Mouse (Mus musculus): ENCODE measurements around the gene 1110017D15Rik. TPM values are rescaled to one million over a fixed set of nuclear protein-coding genes. Genes with fewer than 3 reads are reported as not detected.

1110017D15Rik gene
- polyA plus RNA-seq, 1 experiment from 2014 or later, result 0.37 TPM

- no peaks in the 10 kb centered on the region for H3K9me3 ChIP-seq (ENCODE audit: low read length)
- H3K4me3 ChIP-seq (ENCODE audit: low read length), result no peak overlapping the region
- peaks cover 27% of the 10 kb centered on the region for H3K4me1 ChIP-seq (ENCODE audit: insufficient read depth, low read length)
- no peak overlapping the region for H3K4me2 ChIP-seq (replicated peaks; ENCODE audit: low read depth, low read length)
- no peak overlapping the region for H3K27ac ChIP-seq (ENCODE audit: low read length)
- no peak for ATAC-seq (ENCODE audit: low FRiP score, low TSS enrichment)
- no peak overlapping the region for H3K9ac ChIP-seq (replicated peaks; ENCODE audit: low read length)
- no peaks in the 10 kb centered on the region for H3K36me3 ChIP-seq (ENCODE audit: insufficient read depth, low read length)
- peaks cover 39% of the 10 kb centered on the region for H3K27me3 ChIP-seq (ENCODE audit: insufficient read depth, low read length)
- 87% methylated on average over 11 of the region's 11 CpGs for WGBS
Observed at GRCm38 (mm10) chr4:41495850-41496249, 21.3 kb downstream of the 1110017D15Rik start.

- no peak for ATAC-seq (ENCODE audit: low FRiP score, low TSS enrichment)
- peak overlapping the region; percentile 7; the same call in 1 of the 2 replicates for H3K27ac ChIP-seq (ENCODE audit: low read length)
- H3K36me3 ChIP-seq (ENCODE audit: insufficient read depth, low read length), result no peaks in the 10 kb centered on the region
- 83% methylated on average over 4 of the region's 4 CpGs for WGBS
- H3K4me1 ChIP-seq (ENCODE audit: insufficient read depth, low read length), result peaks cover 27% of the 10 kb centered on the region
- H3K4me3 ChIP-seq (ENCODE audit: low read length), result no peak overlapping the region
- H3K27me3 ChIP-seq (ENCODE audit: insufficient read depth, low read length), result peaks cover 32% of the 10 kb centered on the region
- H3K9ac ChIP-seq (replicated peaks; ENCODE audit: low read length), result no peak overlapping the region
- H3K4me2 ChIP-seq (replicated peaks; ENCODE audit: low read depth, low read length), result no peak overlapping the region
- H3K9me3 ChIP-seq (ENCODE audit: low read length), result no peaks in the 10 kb centered on the region
Observed at GRCm38 (mm10) chr4:41495076-41495475, 22.1 kb downstream of the 1110017D15Rik start.

- Histone ChIP-seq H3K4me3 (ENCODE audit: low read length) (no peak overlapping the region), H3K27ac (ENCODE audit: low read length) (peak overlapping the region; percentile 68), H3K4me2 (replicated peaks; ENCODE audit: low read depth, low read length) (no peak overlapping the region), H3K36me3 (ENCODE audit: insufficient read depth, low read length) (no peaks in the 10 kb centered on the region), H3K9me3 (ENCODE audit: low read length) (no peaks in the 10 kb centered on the region), H3K4me1 (ENCODE audit: insufficient read depth, low read length) (peaks cover 26% of the 10 kb centered on the region), H3K9ac (replicated peaks; ENCODE audit: low read length) (no peak overlapping the region), H3K27me3 (ENCODE audit: insufficient read depth, low read length) (peaks cover 25% of the 10 kb centered on the region)
- WGBS, result 26% methylated on average over 3 of the region's 3 CpGs
- ATAC-seq (ENCODE audit: low FRiP score, low TSS enrichment), result peak; percentile 29; the same call in 1 of the 2 replicates
Observed at GRCm38 (mm10) chr4:41494378-41494777, 22.8 kb downstream of the 1110017D15Rik start.

- H3K4me2 ChIP-seq (replicated peaks; ENCODE audit: low read depth, low read length), result no peak overlapping the region
- peaks cover 18% of the 10 kb centered on the region for H3K4me1 ChIP-seq (ENCODE audit: insufficient read depth, low read length)
- H3K9me3 ChIP-seq (ENCODE audit: low read length), result no peaks in the 10 kb centered on the region
- H3K4me3 ChIP-seq (ENCODE audit: low read length), result no peak overlapping the region
- peak; percentile 32; the same call in 1 of the 2 replicates for ATAC-seq (ENCODE audit: low FRiP score, low TSS enrichment)
- peaks cover 17% of the 10 kb centered on the region for H3K27me3 ChIP-seq (ENCODE audit: insufficient read depth, low read length)
- H3K27ac ChIP-seq (ENCODE audit: low read length), result peak overlapping the region; percentile 68
- no peaks in the 10 kb centered on the region for H3K36me3 ChIP-seq (ENCODE audit: insufficient read depth, low read length)
- H3K9ac ChIP-seq (replicated peaks; ENCODE audit: low read length), result no peak overlapping the region
- 74% methylated on average over 3 of the region's 3 CpGs for WGBS
Observed at GRCm38 (mm10) chr4:41493464-41494116, 23.5 kb downstream of the 1110017D15Rik start.

GRCm38 (mm10) chr4:41492951-41493350, 24.2 kb downstream of the 1110017D15Rik start:
- ATAC-seq (ENCODE audit: low FRiP score, low TSS enrichment), result no peak
- no peaks in the 10 kb centered on the region for H3K36me3 ChIP-seq (ENCODE audit: insufficient read depth, low read length)
- no peak overlapping the region for H3K4me3 ChIP-seq (ENCODE audit: low read length)
- no peak overlapping the region for H3K27ac ChIP-seq (ENCODE audit: low read length)
- H3K9me3 ChIP-seq (ENCODE audit: low read length), result no peaks in the 10 kb centered on the region
- H3K4me2 ChIP-seq (replicated peaks; ENCODE audit: low read depth, low read length), result no peak overlapping the region
- H3K27me3 ChIP-seq (ENCODE audit: insufficient read depth, low read length), result peaks cover 11% of the 10 kb centered on the region
- peaks cover 11% of the 10 kb centered on the region for H3K4me1 ChIP-seq (ENCODE audit: insufficient read depth, low read length)
- H3K9ac ChIP-seq (replicated peaks; ENCODE audit: low read length), result no peak overlapping the region
- 81% methylated on average over 7 of the region's 7 CpGs for WGBS

GRCm38 (mm10) chr4:41481601-41482017, 35.5 kb downstream of the 1110017D15Rik start:
- Histone ChIP-seq H3K4me3 (ENCODE audit: low read length) (no peak overlapping the region), H3K9me3 (ENCODE audit: low read length) (peaks cover 4% of the 10 kb centered on the region; the same call in 1 of the 2 replicates), H3K36me3 (ENCODE audit: insufficient read depth, low read length) (peaks cover 2% of the 10 kb centered on the region; the same call in 1 of the 2 replicates), H3K4me2 (replicated peaks; ENCODE audit: low read depth, low read length) (no peak overlapping the region), H3K27me3 (ENCODE audit: insufficient read depth, low read length) (no peaks in the 10 kb centered on the region), H3K4me1 (ENCODE audit: insufficient read depth, low read length) (peaks cover 8% of the 10 kb centered on the region), H3K27ac (ENCODE audit: low read length) (peak overlapping the region; percentile 19; the same call in 1 of the 2 replicates), H3K9ac (replicated peaks; ENCODE audit: low read length) (no peak overlapping the region)
- ATAC-seq (ENCODE audit: low FRiP score, low TSS enrichment), result peak; percentile 85
- 27% methylated on average over 6 of the region's 6 CpGs for whole genome bisulfite sequencing

GRCm38 (mm10) chr4:41480254-41480653, 36.9 kb downstream of the 1110017D15Rik start:
- Histone ChIP-seq H3K27ac (ENCODE audit: low read length) (no peak overlapping the region), H3K36me3 (ENCODE audit: insufficient read depth, low read length) (peaks cover 2% of the 10 kb centered on the region; the same call in 1 of the 2 replicates), H3K9ac (replicated peaks; ENCODE audit: low read length) (no peak overlapping the region), H3K27me3 (ENCODE audit: insufficient read depth, low read length) (no peaks in the 10 kb centered on the region), H3K4me2 (replicated peaks; ENCODE audit: low read depth, low read length) (no peak overlapping the region), H3K4me3 (ENCODE audit: low read length) (no peak overlapping the region), H3K4me1 (ENCODE audit: insufficient read depth, low read length) (peaks cover 8% of the 10 kb centered on the region), H3K9me3 (ENCODE audit: low read length) (no peaks in the 10 kb centered on the region)
- no peak for ATAC-seq (ENCODE audit: low FRiP score, low TSS enrichment)
- WGBS, result 84% methylated on average over 8 of the region's 8 CpGs

- H3K9ac ChIP-seq (replicated peaks; ENCODE audit: low read length), result no peak overlapping the region
- no peaks in the 10 kb centered on the region for H3K27me3 ChIP-seq (ENCODE audit: insufficient read depth, low read length)
- 83% methylated on average over 1 of the region's 1 CpGs for WGBS
- no peak for ATAC-seq (ENCODE audit: low FRiP score, low TSS enrichment)
- peaks cover 8% of the 10 kb centered on the region for H3K4me1 ChIP-seq (ENCODE audit: insufficient read depth, low read length)
- H3K27ac ChIP-seq (ENCODE audit: low read length), result no peak overlapping the region
- no peak overlapping the region for H3K4me3 ChIP-seq (ENCODE audit: low read length)
- H3K36me3 ChIP-seq (ENCODE audit: insufficient read depth, low read length), result peaks cover 2% of the 10 kb centered on the region; the same call in 1 of the 2 replicates
- no peaks in the 10 kb centered on the region for H3K9me3 ChIP-seq (ENCODE audit: low read length)
- no peak overlapping the region for H3K4me2 ChIP-seq (replicated peaks; ENCODE audit: low read depth, low read length)
Observed at GRCm38 (mm10) chr4:41479456-41479804, 37.7 kb downstream of the 1110017D15Rik start.

GRCm38 (mm10) chr4:41478751-41479455, 38.2 kb downstream of the 1110017D15Rik start:
- ATAC-seq (ENCODE audit: low FRiP score, low TSS enrichment), result no peak
- Histone ChIP-seq H3K36me3 (ENCODE audit: insufficient read depth, low read length) (peaks cover 2% of the 10 kb centered on the region; the same call in 1 of the 2 replicates), H3K9ac (replicated peaks; ENCODE audit: low read length) (no peak overlapping the region), H3K27ac (ENCODE audit: low read length) (no peak overlapping the region), H3K27me3 (ENCODE audit: insufficient read depth, low read length) (no peaks in the 10 kb centered on the region), H3K4me1 (ENCODE audit: insufficient read depth, low read length) (peaks cover 8% of the 10 kb centered on the region), H3K4me2 (replicated peaks; ENCODE audit: low read depth, low read length) (no peak overlapping the region), H3K9me3 (ENCODE audit: low read length) (no peaks in the 10 kb centered on the region), H3K4me3 (ENCODE audit: low read length) (no peak overlapping the region)
- 80% methylated on average over 4 of the region's 4 CpGs for WGBS

- Histone ChIP-seq H3K9ac (replicated peaks; ENCODE audit: low read length) (no peak overlapping the region), H3K4me1 (ENCODE audit: insufficient read depth, low read length) (peaks cover 8% of the 10 kb centered on the region), H3K4me2 (replicated peaks; ENCODE audit: low read depth, low read length) (no peak overlapping the region), H3K27me3 (ENCODE audit: insufficient read depth, low read length) (no peaks in the 10 kb centered on the region), H3K4me3 (ENCODE audit: low read length) (no peak overlapping the region), H3K9me3 (ENCODE audit: low read length) (no peaks in the 10 kb centered on the region), H3K27ac (ENCODE audit: low read length) (no peak overlapping the region), H3K36me3 (ENCODE audit: insufficient read depth, low read length) (peaks cover 2% of the 10 kb centered on the region; the same call in 1 of the 2 replicates)
- WGBS, result 72% methylated on average over 9 of the region's 9 CpGs
- ATAC-seq (ENCODE audit: low FRiP score, low TSS enrichment), result no peak
Observed at GRCm38 (mm10) chr4:41477648-41478160, 39.4 kb downstream of the 1110017D15Rik start.
